Mouse (Mus musculus) mammary gland, adult 2 months (tissue): ENCODE measurements around the gene Cyp2d34. TPM values are rescaled to one million over a fixed set of nuclear protein-coding genes. Genes with fewer than 3 reads are reported as not detected.

Experiments
- polyA plus RNA-seq: library from polyadenylated mRNA; depleted of rRNA; stranded (reverse); fragments of >200 nt; gene quantifications from 2 replicates; pipeline ENCODE4 v1.2.3, GENCODE M21; 2012; ENCODE audit warnings: low replicate concordance; rRNA removed

Gene Cyp2d34
- polyA plus RNA-seq: not detected in 2 replicates

DNA sequence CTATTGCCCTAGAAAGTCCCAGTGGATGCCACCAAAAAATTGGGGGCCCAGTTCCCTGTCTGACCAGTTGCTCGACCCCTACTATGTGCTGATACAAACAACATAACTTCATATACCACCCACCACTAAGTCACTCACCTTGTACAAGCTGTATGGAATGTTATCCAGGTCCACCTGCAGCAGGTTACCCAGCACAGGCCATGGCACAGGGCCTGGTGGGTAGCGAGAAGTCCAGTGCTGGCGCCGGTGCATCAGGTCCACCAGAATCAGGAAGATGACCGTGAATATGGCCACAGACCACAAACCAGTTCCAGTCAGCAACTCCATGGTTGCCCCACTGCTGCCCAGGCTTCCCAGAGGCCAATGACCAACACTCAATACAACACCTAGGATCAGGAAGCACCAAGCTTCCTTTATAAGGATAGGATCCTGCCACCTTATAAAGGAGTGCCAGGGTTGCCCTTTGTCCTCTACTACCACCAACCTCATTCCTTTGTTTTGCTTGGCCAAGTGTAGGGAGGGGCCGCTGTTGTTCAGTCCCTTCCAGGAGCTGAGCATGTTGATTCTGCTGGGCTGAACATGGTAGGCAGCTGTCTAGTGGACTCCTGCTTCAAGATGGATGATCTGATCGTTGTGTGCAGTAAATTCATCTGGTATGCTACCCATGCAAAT lies at the start of gene Cyp2d34:
TSS of gene Cyp2d34 (minus strand) at position 416 of the 672 bp plus-strand sequence.

Other genes with a start within 250 kb of the Cyp2d34 start
- gene Cyp2d22, start 240.7 kb downstream of the Cyp2d34 start, polyA plus RNA-seq: 48.6 and 64.4 TPM in 2 replicates
- gene Cyp2d11, start 226.9 kb downstream of the Cyp2d34 start, polyA plus RNA-seq: not detected in 2 replicates
- 7.2 TPM in 1 of 2 replicates, not detected in the other for gene Cyp2d10, start 213.8 kb downstream of the Cyp2d34 start, polyA plus RNA-seq
- gene Cyp2d9, start 187.5 kb downstream of the Cyp2d34 start, polyA plus RNA-seq: 10.0 TPM in 1 of 2 replicates, not detected in the other
- not detected in 2 replicates for gene Cyp2d12, start 65.9 kb downstream of the Cyp2d34 start, polyA plus RNA-seq
- gene Cyp2d40, start 143.2 kb upstream of the Cyp2d34 start, polyA plus RNA-seq: 0.70 TPM in 1 of 2 replicates, not detected in the other
- gene Cyp2d26, start 173.3 kb upstream of the Cyp2d34 start, polyA plus RNA-seq: 0.14 and 4.4 TPM in 2 replicates